Mouse (Mus musculus) stomach, postnatal 0 days (tissue): ENCODE data around the gene Pum1.

Experiments
- CTCF ChIP-seq: IDR thresholded peaks from 2 replicates; pipeline ENCODE4 v1.5.1; 2016; ENCODE audit warnings: antibody characterized with exemption, low read depth, mild to moderate bottlenecking, moderate library complexity
- EP300 ChIP-seq: optimal IDR thresholded peaks from 2 replicates; pipeline ENCODE3; 2016; ENCODE audit warnings: antibody characterized with exemption

DNA sequence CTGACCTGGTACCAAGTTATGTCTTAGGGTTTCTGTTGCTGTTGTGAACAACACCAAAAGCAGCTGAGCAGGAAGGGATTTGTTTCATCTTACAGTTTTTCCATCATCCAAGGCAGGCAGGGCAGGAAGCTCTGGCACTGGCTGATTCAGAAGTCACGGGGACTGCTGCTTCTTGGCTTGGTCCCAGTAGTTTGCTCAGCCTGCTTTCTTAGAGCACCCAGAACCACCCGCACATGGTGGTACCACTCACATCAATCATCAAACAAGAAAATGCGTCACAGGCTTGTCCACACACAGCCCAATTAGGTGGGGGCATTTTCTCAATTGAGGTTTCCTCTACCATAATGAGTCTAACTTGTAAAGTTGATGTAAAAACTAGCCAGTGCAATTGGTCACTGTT lies 115.9 kb downstream of the Pum1 start:
- TF ChIP-seq CTCF, result no peak
- TF ChIP-seq EP300, result no peak
